Mouse (Mus musculus): ENCODE measurements around the gene Lhfpl2. TPM values are rescaled to one million over a fixed set of nuclear protein-coding genes. Genes with fewer than 3 reads are reported as not detected.

Gene Lhfpl2
- polyA plus RNA-seq, 1 experiment from 2014 or later = 18.2 TPM

DNA sequence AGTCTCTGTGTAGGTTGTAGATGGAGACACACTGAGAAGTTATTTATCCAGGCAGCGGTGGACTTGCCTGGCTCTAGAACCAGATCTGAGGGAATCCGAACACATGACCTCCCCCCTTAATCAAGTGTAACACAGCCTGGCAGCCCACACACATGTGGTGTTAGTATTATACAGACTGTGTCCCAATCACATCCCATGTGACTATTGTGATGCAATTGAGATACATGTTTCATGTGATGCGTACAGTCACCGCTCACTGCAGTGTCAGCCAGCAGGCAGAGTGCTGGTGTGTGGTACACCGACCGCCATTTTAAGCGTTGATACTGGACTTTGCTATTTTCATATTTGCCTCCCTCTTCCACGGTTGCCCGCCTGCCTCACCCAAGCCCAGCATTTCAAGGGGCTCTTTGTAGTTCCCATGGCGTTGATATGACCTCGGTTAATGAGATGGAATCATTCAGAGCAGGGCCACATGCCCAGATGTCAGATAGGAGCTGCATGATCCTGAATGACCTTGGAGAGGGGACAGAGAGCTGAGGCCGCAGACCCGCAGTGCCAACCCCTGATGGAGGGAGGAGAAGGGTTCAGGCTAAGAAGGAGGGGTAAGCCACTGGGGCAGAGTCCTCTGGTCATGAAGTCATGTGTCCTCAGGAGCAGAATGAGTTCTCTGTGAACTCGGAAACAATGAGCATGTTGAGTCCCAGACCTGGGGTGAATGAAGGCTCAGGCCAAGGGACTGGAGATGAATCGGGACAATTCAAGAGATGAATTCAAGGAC is 115.1 kb downstream of the Lhfpl2 start:
- H3K27ac ChIP-seq (replicated peaks) = no peak overlapping the region
- peak overlapping the region; percentile 99 for H3K4me2 ChIP-seq
- 74% methylated on average over 15 of the region's 15 CpGs for WGBS
- peaks cover 32% of the 10 kb centered on the region for H3K4me1 ChIP-seq
- H3K4me3 ChIP-seq (replicated peaks) = no peak overlapping the region
- ATAC-seq (ENCODE audit: low FRiP score) = no peak
- H3K9me3 ChIP-seq (replicated peaks) = no peaks in the 10 kb centered on the region
- H3K9ac ChIP-seq (replicated peaks) = no peak overlapping the region
- H3K27me3 ChIP-seq (replicated peaks) = peaks cover 20% of the 10 kb centered on the region
- H3K36me3 ChIP-seq = no peaks in the 10 kb centered on the region

DNA sequence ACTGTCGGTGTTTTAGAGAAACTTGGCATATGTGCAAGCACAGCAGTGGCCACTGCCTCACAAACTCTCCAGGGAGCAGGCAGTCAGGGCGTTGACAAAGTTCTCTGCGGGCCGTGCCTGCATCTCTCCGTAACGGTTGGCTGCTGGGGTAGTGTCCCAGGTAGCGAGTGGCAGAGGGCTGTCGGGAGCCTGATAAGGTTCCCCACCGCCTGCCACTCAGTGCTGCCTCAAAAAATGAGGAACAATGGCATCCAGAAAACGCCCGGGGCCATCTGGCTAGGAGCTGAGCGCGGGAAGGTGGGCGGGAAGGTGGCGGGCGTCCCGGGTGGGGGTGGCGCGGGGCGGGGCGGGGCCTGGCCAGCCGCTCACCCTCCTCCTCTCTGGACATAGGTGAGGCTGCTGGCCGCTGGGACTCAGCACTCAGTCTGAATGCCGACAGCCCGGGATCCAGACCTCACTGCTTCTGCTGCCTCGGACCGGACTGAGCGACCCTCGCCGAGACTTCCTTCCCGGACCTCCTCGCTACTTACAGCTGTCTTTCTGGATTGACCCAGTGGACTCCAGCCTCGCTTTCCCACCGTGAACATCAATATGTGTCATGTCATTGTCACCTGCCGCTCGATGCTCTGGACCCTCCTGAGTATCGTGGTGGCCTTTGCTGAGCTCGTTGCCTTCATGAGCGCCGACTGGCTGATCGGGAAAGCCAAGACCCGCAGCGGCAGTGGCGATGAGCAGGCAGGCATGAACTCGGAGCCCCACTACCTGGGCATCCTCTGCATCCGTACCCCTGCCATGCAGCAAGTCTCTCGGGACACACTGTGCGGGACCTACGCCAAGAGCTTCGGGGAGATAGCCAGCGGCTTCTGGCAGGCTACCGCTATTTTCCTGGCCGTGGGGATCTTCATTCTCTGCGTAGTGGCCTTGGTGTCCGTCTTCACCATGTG is 116.3 kb downstream of the Lhfpl2 start:
- H3K4me3 ChIP-seq (replicated peaks) = peak overlapping the region; percentile 52
- peak; percentile 65; the same call in 1 of the 2 replicates for ATAC-seq (ENCODE audit: low FRiP score)
- H3K36me3 ChIP-seq = no peaks in the 10 kb centered on the region
- H3K4me2 ChIP-seq = peak overlapping the region; percentile 99
- H3K4me1 ChIP-seq = peaks cover 35% of the 10 kb centered on the region
- WGBS = 3% methylated on average over 55 of the region's 55 CpGs
- H3K27ac ChIP-seq (replicated peaks) = peak overlapping the region; percentile 34; the same call in 1 of the 2 replicates
- H3K9me3 ChIP-seq (replicated peaks) = no peaks in the 10 kb centered on the region
- H3K27me3 ChIP-seq (replicated peaks) = peaks cover 20% of the 10 kb centered on the region
- peak overlapping the region; percentile 58 for H3K9ac ChIP-seq (replicated peaks)

DNA sequence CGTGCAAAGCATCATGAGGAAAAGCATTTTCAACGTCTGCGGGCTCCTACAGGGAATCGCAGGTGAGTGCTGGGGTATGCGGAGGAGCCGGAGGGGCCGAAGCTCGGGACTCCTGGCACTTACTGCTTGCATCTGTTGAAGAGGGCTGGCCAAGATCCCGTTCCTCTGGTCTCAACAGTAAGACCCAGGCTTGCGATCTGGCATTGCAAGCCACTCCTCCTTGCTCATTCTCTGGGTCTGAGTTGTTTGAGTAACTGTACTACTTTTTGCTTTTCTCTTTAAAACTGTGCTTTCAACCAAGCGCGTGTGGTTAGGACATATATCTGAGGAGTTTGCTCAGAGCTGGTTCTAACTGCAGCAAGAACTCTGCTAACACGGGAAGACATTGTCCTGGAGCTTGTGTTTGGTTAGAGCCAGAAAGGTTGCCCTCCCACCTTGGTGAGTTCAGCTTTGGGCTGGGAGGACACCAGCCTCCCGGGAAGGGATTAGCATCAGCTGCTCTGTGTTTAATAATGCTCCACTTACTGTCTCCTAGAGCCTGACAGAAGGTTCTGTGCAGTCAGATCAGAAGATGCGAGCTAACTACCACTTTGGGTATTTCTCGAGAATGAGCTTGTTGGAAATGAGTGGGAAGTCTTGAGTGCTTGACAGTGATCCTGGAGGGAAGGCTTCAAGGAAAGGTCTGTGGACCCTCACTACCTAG is 117.1 kb downstream of the Lhfpl2 start:
- H3K9ac ChIP-seq (replicated peaks) = peak overlapping the region; percentile 58

DNA sequence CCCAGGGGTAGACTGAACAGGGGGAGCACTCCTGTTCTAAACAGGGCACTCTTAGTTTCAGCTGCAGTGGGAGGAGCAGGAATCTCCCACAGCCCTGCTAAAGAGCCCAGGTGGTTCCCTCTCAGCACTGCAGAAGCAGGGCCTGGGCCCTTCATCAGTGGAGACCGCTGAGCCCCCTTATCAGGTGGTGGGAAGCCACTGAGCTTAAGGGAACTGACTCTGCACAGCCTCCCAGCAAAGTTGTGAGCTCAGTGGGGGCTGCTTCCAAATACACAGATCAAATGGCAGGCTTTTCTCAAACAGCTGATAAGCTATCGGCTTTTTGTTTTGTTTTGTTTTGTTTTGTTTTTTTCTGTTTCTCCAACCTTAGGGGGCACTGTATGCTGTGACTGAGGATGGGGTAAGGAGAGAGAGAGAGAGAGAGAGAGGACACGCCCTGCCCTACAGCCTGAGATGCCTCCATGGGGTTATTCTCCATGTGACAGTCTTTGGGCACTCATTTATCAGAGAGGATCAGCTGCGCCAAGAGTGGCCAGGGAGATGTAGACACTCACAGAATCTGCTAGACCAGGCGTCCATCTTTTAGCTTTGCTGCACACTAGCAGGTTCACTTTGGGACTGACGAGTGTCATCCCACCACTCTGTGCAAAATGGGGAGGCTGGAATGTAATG is 117.9 kb downstream of the Lhfpl2 start:
- no peak overlapping the region for H3K9ac ChIP-seq (replicated peaks)
- peak overlapping the region; percentile 99 for H3K4me2 ChIP-seq
- peak overlapping the region; percentile 52 for H3K4me3 ChIP-seq (replicated peaks)

More for the DNA sequence above, 117.1 kb downstream of the Lhfpl2 start:
- 31% methylated on average over 16 of the region's 16 CpGs for WGBS
- H3K27me3 ChIP-seq (replicated peaks) = peaks cover 20% of the 10 kb centered on the region
- 0 out of 2 replicates have a peak, but pooled peaks have one; percentile 26 for ATAC-seq (ENCODE audit: low FRiP score)
- H3K27ac ChIP-seq (replicated peaks) = 0 out of 2 replicates have a peak overlapping the region, but pooled peaks have one; percentile 34
- H3K4me1 ChIP-seq = peaks cover 38% of the 10 kb centered on the region
- H3K36me3 ChIP-seq = no peaks in the 10 kb centered on the region
- peak overlapping the region; percentile 52 for H3K4me3 ChIP-seq (replicated peaks)
- H3K9me3 ChIP-seq (replicated peaks) = no peaks in the 10 kb centered on the region
- H3K4me2 ChIP-seq = peak overlapping the region; percentile 99

DNA sequence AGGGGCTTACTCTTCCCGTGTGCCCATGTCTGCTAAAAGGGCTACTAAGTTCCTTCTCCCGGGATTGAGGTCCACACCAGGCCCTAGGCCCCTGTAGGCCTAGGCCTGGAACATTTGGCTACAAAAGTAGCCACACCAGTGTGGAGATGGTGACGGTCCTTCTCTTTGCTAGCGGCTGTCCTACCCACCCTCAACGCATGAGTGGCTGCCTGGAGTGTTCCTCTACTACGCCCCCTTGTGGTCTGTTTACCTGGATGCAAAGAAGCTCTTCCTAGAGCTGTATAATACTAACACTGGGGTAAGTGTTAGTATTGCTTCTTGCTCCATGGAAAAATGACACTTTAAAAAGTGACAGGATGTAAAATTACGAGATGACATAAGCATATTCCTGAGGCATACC is 119.6 kb downstream of the Lhfpl2 start:
- Histone ChIP-seq H3K9me3 (replicated peaks) (no peaks in the 10 kb centered on the region), H3K36me3 (no peaks in the 10 kb centered on the region), H3K27ac (replicated peaks) (no peak overlapping the region), H3K4me1 (peaks cover 38% of the 10 kb centered on the region), H3K27me3 (replicated peaks) (peaks cover 18% of the 10 kb centered on the region), H3K9ac (replicated peaks) (no peak overlapping the region), H3K4me2 (no peak overlapping the region), H3K4me3 (replicated peaks) (no peak overlapping the region)
- no peak for ATAC-seq (ENCODE audit: low FRiP score)
- 61% methylated on average over 7 of the region's 7 CpGs for WGBS

More for the DNA sequence above, 117.9 kb downstream of the Lhfpl2 start:
- H3K36me3 ChIP-seq = no peaks in the 10 kb centered on the region
- no peaks in the 10 kb centered on the region for H3K9me3 ChIP-seq (replicated peaks)
- WGBS = 78% methylated on average over 6 of the region's 6 CpGs
- H3K27me3 ChIP-seq (replicated peaks) = peaks cover 20% of the 10 kb centered on the region
- H3K4me1 ChIP-seq = peaks cover 38% of the 10 kb centered on the region
- no peak overlapping the region for H3K27ac ChIP-seq (replicated peaks)
- no peak for ATAC-seq (ENCODE audit: low FRiP score)

DNA sequence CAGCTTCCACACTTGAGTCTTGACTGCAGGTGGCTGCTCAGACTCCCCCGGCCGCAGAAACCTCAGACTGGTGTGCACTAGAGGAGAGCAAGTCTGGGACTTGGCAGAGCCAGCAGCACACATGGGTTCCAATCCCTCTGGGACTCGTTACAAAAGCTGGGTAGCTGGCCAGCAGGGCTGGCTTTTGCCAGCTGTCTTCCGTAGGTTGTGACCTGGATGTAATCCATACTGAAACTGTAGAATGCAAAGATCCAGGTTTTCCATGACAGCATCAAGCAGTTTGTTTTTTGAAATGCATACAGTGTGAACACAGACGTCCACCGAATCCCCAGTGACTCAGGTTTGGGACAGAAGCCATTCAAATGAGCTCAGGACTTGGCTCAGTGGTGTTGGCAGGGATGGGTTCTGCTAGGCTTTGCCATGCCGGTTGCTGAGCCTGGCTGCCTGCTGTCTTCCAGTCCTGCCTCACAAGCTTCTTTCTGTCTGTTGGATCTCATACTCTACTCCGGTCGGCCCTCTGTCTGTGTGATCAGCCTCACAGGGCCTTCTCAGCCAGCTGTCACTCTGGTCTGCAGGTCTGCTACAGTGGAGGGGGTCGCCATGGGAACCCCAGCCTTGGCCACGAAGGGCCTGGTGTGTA is 120.9 kb downstream of the Lhfpl2 start:
- Histone ChIP-seq H3K4me3 (replicated peaks) (no peak overlapping the region), H3K9ac (replicated peaks) (no peak overlapping the region), H3K27me3 (replicated peaks) (peaks cover 9% of the 10 kb centered on the region), H3K4me2 (no peak overlapping the region), H3K27ac (replicated peaks) (peak overlapping the region; percentile 37), H3K36me3 (no peaks in the 10 kb centered on the region), H3K4me1 (peaks cover 30% of the 10 kb centered on the region), H3K9me3 (replicated peaks) (no peaks in the 10 kb centered on the region)
- peak; percentile 35 for ATAC-seq (ENCODE audit: low FRiP score)
- WGBS = 48% methylated on average over 11 of the region's 11 CpGs

DNA sequence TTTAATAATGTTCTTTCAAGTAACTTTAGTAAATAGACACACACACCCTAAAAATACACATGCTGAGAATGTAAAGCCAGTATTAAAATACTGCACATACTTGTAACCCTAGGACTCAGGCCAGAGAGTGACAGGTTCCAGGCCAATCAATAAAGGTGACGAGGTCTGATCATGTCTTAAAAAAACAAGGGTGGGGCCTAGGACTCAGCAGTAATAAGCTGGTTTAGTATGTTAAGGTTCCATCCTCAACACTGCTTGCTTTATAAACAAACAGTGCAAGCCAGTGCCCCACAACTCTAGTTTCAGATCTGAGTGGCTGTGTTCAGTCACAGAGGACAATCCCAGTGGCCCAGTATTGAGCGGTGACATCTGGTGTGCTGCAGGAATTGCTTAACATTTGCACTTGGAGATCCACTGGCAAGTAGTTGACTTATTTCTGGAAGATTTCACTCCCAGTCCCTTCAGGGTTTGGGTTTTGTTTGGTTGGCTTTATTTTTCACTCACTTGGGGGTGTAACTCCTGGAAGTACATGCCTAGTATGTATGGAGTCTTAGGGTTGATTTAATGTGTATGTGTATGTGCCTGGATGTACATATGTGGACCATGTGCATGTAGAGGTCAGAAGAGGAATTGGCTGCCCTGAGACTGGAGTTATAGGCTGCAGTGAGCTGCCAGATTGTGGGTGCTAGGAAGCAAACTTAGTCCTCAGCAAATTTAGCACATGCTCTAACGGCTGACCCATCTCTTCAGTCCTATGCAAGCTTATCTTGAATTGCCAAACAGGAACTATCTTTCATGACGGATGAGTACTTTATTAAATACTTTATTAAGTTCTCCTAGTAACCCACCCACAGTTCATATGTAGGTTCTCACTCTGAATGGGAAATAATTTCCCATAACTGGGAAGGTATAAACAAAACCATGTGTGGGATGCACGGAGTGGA is 123.2 kb downstream of the Lhfpl2 start:
- H3K9me3 ChIP-seq (replicated peaks) = no peaks in the 10 kb centered on the region
- peaks cover 8% of the 10 kb centered on the region for H3K4me1 ChIP-seq
- H3K27me3 ChIP-seq (replicated peaks) = peaks cover 2% of the 10 kb centered on the region; the same call in 1 of the 2 replicates
- WGBS = 91% methylated on average over 5 of the region's 5 CpGs
- H3K27ac ChIP-seq (replicated peaks) = no peak overlapping the region
- H3K4me2 ChIP-seq = no peak overlapping the region
- no peaks in the 10 kb centered on the region for H3K36me3 ChIP-seq
- ATAC-seq (ENCODE audit: low FRiP score) = no peak
- no peak overlapping the region for H3K9ac ChIP-seq (replicated peaks)
- H3K4me3 ChIP-seq (replicated peaks) = no peak overlapping the region

DNA sequence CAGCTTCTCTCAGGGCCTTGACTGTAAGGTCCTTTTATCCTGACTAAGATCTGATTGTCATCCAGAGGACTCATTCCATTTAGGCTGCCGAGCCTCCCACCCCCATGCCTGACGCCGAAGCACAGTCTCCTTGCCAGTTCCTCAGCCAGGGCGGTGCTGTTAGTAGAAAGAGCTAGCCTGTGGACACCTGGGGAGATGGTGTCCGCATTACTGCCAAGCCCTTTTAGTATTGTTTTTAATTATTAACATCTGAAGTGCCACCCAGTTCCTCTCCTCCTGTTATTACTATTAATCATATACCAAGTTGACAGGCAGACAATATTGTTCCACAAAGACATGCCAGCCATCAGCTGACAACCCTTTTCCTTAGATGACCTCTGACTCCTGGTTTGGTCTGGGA is 124.4 kb downstream of the Lhfpl2 start:
- no peaks in the 10 kb centered on the region for H3K9me3 ChIP-seq (replicated peaks)
- ATAC-seq (ENCODE audit: low FRiP score) = no peak
- WGBS = 85% methylated on average over 5 of the region's 5 CpGs
- H3K4me1 ChIP-seq = peaks cover 7% of the 10 kb centered on the region; the same call in 1 of the 2 replicates
- no peaks in the 10 kb centered on the region; the same call in 1 of the 2 replicates for H3K27me3 ChIP-seq (replicated peaks)
- no peak overlapping the region for H3K9ac ChIP-seq (replicated peaks)
- H3K36me3 ChIP-seq = no peaks in the 10 kb centered on the region
- H3K4me2 ChIP-seq = no peak overlapping the region
- H3K4me3 ChIP-seq (replicated peaks) = no peak overlapping the region
- no peak overlapping the region for H3K27ac ChIP-seq (replicated peaks)

DNA sequence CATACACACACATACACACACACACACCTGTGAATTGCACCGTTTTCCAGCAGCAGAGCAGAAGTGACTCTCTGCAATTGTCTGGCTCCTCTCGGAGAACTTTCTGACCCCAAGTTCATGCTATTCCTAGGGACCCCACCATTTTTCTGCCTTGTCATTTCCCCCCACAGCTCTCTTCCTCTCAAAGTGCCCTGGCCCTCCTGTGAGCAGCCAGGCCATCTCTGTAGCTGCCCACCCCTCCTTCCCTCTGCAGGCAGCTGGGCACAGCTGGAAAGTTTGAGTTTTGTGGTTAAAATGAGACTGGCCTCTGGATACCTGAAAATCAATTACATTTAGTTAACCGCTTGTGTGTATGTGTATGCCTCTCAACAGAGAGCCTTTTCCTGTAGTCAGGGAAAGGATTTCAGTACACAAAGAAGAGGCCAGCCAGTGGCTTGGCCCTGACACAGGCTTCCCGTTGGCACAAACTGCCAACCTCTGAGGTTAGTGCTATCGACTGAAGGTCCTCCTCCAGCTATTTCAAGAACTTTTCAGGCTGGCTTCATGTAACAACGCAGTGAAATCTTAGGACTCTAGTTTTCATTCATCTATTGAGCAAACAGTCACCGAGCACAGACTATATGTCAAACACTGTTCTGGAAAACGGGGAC is 125.9 kb downstream of the Lhfpl2 start:
- no peaks in the 10 kb centered on the region for H3K27me3 ChIP-seq (replicated peaks)
- ATAC-seq (ENCODE audit: low FRiP score) = no peak
- no peak overlapping the region for H3K4me3 ChIP-seq (replicated peaks)
- H3K4me2 ChIP-seq = no peak overlapping the region
- H3K36me3 ChIP-seq = no peaks in the 10 kb centered on the region
- no peak overlapping the region for H3K27ac ChIP-seq (replicated peaks)
- no peaks in the 10 kb centered on the region for H3K9me3 ChIP-seq (replicated peaks)
- no peak overlapping the region for H3K9ac ChIP-seq (replicated peaks)
- H3K4me1 ChIP-seq = peaks cover 16% of the 10 kb centered on the region
- WGBS = 87% methylated on average over 8 of the region's 8 CpGs

Data from neural tube, embryonic 15.5 days (tissue).